Mouse (Mus musculus): ENCODE results near the gene Ctrl. TPM values are rescaled to one million over a fixed set of nuclear protein-coding genes. Genes with fewer than 3 reads are reported as not detected.
A peak's percentile ranks its signal among the peaks of the same experiment; 100 is the strongest.
"Not testable (repeated sequence)": the region's sequence is repeated elsewhere in the genome, so short reads cannot be mapped to it uniquely, and the experiment has no call there.

Ctrl gene
- total RNA-seq (2021), result 1 to 10 TPM; 1.2 to 1.3 TPM
- long read RNA-seq, experiment 1, partial matches to known transcripts, result 1 of 1 reads
- long read RNA-seq, experiment 1, other reads (novel, unspliced or antisense), result 0 of 1 reads
- long read RNA-seq, experiment 2, result 0 reads

- DNase-seq (ENCODE audit: low spot score in 2 of 2), result no peak
Observed at GRCm38 (mm10) chr8:105933762-105934161, at the start of gene Ctrl. Gene Ctrl (minus strand): TSS chr8:105933862.

DNA sequence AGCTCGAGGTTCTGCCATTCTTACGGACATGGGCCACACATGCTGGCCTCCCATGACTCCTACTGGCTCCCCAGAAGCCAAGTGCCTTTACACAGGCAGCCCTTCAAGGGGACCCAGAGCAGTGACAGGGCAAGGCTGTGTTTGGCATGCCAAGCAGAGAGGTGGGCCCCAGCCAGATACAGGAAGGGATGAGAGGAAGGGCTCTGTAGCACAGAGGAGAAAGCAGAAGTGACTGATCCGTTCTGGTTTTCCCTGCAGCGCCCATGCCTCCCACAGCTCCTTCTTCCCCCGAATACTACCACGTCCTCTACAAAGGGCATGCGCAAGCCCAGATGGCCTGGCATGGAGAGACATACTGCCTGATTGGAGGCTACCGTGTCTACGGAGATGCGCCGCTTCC lies 49.7 kb upstream of the Ctrl start:
- DNase-seq (ENCODE audit: low spot score in 2 of 2), result not testable (repeated sequence)

DNA sequence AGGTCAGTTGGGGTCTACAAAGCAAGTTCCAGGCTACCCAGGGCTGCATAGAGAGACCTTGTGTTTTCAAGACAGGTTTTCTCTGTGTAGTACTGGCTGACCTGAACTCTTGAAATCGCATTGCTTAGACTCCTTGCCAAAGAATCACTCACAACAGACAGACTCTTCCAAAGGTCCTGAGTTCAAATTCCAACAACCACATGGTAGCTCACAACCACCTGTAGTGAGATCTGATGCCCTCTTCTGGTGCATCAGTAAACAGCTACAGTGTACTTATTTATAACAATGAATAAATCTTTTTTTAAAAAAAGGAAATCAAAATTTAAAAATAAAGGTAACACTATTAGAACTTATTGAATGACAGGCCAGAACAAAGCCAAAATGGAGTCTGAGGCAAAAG lies 47.5 kb upstream of the Ctrl start:
- DNase-seq (ENCODE audit: low spot score in 2 of 2), result no peak

DNA sequence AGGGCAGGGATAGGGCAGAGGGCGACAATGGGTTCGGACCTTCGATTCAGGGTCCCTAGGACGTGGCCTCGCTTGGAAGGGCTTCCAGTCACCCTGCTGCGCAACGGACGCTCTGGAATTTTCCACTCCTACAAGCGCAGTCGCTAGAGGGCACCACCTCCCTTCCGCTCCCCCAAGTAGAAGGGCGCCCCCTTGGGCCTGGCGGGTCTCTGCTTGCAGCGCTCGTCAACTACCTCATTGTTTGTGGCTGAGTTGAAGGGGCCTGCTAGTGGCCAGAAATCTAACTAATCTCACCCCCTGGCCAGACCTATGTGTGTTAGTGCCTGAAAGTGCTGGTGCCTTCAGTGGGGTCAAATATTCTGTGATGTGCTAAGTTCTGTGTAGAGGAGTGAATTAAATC lies 45.7 kb upstream of the Ctrl start, which contains the start of gene Dpep3:
Gene Dpep3 (minus strand): TSS at position 105 of the 400 bp plus-strand sequence.
- no peak for DNase-seq (ENCODE audit: low spot score in 2 of 2)

DNA sequence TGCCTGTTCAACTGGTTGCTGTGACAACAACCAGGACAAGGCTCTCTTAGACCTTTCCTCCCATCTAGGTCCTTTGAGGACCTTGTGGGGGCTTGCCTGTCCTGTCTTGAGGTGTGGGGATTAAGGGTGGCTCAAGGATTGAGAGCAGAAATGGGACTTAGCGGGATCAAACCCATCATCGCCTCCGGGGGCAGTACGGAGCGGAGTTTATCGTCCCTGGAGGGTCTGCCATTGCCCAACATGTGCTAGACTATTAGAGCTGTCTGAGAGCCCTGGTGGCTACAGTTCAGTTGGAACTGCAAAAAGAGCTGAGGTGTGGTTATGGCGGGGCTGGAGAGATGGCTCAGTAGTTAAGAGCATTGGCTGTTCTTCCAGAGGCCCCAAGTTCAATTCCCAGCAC lies 41.7 kb upstream of the Ctrl start:
- no peak for DNase-seq (ENCODE audit: low spot score in 2 of 2)

DNA sequence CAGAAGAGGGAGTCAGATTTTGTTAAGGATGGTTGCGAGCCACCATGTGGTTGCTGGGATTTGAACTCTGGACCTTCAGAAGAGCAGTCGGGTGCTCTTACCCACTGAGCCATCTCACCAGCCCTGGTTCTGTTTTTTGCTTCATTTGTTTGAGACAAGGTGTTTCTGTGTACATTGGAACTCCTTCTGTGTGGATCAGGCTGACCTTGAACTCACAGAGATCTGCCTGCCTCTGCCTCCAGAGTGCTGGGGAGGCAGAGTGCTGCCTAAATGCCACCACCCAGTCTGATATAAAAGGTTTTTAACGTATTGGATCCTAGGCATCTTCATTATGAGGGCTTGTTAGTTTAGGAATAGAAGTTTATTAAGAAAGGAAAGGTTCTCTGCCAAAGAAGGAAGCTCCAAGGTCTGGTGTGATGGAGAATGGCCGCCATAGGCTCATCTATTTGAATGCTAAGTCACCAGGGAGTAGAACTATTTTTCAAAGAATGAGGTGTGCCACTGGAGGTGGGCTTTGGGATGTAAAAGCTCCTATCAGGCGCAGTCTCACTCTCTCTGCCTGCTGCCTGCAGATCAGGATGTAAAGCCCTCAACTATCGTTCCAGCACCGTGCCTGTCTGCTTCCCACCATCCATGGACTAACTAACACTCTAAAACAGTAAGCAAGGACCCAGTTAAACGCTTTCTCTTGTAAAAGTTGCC lies 37.5 kb upstream of the Ctrl start:
- no peak for DNase-seq (ENCODE audit: low spot score in 2 of 2)

GRCm38 (mm10) chr8:105969367-105969766 lies 35.7 kb upstream of the Ctrl start:
- no peak for DNase-seq (ENCODE audit: low spot score in 2 of 2)

DNA sequence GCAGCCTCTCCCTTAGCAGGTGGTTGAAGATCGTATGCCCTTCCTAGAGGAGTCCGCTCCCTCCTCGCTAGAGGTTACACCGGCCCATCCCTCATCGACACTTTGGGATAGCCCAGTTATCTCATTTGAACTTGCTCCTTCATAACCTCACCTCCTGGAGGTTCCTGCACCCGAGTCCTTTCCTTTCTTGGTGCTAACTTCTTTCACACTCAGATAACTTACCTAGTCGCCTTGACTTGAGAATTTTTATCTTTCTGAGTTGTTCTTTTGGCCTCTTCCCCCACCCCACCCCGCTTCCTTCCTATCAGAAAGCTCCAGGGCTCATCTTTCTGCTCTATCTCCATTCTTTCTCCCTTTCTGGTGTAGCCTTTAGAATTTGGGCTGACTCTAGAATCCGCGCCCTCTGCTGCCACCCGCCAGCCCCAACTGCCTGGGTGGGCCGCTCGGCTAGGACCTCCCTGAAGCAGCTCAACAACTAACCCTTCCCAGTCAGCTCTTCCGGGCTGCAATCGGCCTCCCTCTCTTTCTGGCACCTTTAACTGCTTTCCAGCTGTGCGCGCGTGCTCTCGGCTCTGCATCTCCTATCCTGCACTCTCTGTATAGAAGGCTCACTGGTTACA lies 33.1 kb upstream of the Ctrl start:
- DNase-seq (ENCODE audit: low spot score in 2 of 2), result no peak

GRCm38 (mm10) chr8:105965905-105966341 lies 32.3 kb upstream of the Ctrl start, which contains the start of gene Slc12a4:
Gene Slc12a4 (minus strand): TSS chr8:105966097.
- peak; percentile 40 to 52 for DNase-seq (ENCODE audit: low spot score in 2 of 2)

DNA sequence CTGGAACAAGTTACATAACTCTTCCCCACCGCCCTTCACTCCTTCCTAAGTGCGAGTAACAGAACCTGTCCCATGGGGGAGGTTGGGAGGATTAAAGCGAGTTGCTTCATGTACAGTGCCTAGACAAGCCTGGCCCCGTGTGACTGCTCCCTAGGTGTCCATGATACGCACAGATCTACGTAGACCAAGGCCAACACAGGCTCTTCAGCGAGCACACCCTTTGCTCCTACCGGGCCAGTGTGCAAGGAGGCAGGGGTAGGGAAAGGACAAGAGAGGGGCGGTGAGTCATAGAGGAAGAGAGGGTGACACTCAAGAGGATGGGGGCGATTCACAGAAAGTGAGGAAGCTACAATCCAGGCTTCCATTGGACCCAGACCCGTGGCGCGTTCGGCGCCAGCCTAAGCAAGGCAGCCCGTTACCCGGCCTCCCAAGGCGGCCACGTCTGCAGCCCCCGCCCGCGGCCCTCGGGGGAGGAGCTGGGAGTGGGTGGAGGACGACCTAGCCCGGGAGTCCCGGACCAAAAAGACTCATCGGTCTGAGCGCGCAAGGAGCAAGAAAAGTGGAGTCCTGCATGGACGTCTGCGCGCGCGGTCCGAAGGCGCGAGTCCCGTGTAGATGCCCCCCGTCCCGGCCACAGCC lies 31.7 kb upstream of the Ctrl start:
- no peak for DNase-seq (ENCODE audit: low spot score in 2 of 2)

DNA sequence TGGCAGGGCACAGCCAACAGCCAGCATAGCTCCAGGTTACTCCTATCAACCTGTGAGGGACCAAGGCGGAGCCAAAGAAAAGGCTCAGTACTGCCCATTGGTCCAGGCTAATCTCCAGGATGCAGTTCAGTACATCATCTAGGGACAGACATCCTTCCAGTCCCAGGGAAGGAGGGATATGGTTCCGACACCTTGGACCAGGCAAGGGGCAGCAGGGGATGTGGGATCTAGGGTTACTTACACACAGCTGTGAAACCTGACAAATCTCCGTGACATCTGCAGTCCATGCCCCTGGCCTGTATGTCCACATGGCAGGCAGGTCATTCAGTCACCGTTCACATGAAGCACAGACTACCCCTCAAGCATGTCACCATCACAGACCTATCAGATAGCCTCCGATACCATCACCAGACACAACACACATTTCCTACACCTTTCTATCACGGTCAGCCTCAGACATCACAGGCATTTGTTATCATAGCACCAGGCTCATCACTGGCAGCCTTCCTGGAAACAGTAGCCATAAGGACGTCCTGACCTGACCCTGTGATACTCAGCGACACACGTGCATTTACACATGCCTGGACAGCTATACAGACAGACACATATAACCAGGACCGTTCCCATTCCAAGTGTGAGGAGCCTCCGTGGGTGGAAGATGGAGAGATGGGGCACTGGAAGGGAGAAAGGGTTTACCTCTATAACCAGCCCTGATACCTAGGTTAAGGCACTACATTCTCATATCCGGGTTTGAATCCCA lies 31.0 kb upstream of the Ctrl start:
- no peak for DNase-seq (ENCODE audit: low spot score in 2 of 2)

DNA sequence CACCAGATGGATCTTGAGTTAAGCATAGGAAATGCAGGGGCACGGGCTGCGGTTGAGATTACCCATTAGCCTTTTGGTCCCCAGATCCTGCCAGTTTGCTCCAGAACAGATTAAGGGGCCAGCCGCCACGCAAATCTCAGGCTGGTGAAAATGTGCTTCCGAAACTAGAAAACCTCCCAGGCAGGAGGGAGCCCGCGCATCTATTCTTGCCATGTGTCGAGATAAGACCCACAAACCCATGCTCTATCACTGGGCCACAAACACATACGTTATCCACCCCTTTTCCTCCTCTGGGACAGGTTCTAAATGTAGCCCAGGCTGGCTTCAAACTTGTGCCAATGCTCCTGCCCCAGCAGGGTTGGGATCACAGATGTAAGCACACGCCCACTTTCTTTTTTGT lies 27.9 kb upstream of the Ctrl start:
- DNase-seq (ENCODE audit: low spot score in 2 of 2), result no peak

- no peak for DNase-seq (ENCODE audit: low spot score in 2 of 2)
Observed at GRCm38 (mm10) chr8:105961101-105961500, 27.4 kb upstream of the Ctrl start.

- no peak for DNase-seq (ENCODE audit: low spot score in 2 of 2)
Observed at GRCm38 (mm10) chr8:105959350-105959749, 25.7 kb upstream of the Ctrl start.

DNA sequence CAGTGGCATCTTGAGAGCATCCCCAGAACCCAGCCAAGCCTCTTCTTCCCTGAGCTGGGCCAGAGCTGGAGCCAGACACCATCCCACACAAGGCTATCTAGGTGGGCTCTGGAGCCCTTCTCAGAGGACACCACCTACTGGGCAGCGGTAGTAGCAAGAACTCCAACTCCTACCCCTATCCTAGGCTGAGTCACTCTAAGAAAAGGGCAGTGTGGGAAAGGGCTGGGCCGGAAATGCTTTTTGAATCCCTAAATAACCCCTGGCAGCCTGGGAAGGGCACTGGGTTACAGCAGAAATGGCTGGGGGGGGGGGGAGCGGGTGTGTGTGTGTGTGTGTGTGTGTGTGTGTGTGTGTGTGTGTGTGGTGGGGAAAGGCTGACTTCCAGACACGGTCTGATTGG lies 24.2 kb upstream of the Ctrl start:
- DNase-seq (ENCODE audit: low spot score in 2 of 2), result no peak

- no peak for DNase-seq (ENCODE audit: low spot score in 2 of 2)
Observed at GRCm38 (mm10) chr8:105956556-105956955, 22.9 kb upstream of the Ctrl start.

DNA sequence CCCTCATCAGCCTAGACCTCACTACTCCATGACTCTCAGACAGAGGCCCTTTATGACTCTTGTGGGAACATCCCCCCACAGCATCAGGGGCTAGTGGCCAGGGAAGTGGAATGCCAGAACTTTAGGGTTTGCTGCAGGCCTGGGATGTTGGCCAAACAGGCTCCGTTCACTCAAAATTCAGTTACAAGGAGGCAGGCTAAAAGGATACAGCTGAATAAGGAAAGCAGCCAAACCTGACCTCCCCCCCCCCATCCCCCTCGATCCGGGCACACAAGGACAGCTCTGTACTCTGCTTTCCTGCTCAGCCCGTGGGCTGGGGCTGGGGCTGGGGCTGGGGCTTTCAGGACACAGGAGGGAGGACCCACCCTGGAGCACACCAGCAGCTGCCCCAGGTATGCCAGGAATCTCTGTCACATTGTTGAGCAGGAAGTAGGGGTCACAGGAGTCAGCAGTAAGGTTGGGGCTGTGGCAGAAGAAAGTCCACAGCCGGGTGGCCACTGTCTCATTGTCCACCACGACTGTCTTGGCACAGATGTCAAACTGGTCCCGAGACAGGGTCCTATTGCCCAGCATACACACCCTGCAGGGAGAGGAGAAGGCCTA lies 17.5 kb upstream of the Ctrl start:
- peak; percentile 59 to 82 for DNase-seq (ENCODE audit: low spot score in 2 of 2)

DNA sequence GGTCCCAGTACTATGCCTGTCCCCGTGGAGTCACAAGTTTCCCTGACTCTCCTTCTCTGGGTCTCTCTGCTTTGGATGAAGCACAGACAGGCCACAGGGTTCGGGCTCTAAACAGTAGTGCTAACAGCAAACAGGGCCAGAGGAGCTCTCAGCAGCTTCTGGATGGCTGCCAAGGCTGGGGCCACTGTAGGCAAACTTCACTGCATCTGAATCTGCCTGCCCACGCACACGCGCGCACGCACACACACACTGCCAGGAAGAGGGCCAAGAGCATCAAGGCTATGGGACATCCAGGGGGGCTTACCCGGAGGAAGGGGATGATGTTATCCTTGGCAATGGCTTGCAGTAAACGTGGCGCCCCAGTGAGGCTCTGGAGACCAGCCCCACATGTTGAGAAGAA lies 15.7 kb upstream of the Ctrl start:
- peak; percentile 51 to 62 for DNase-seq (ENCODE audit: low spot score in 2 of 2)

DNA sequence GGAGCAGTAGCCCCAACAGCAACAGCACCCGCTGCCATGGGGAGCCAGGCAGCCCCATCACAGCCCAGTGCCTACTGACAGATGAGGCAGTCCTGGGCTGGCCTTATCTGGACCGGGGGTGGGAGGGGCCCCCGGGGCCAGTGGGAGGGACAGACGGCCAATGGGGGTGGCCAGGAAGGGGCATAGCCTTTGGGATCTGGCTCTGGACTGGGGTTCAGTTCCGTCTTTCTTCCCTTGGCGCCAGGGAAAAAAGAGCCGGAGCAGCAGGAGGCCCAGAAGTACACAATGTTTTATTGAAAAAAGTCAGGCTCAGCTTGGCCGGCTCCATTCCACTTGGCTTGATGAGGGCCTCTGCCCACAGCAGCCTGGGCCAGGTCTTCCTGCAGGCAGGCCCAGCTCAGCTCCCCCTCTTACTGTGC lies 9.7 kb upstream of the Ctrl start, which contains the start of gene Lcat:
Gene Lcat (minus strand): TSS at position 62 of the 419 bp plus-strand sequence.
- peak; percentile 50 to 76 for DNase-seq (ENCODE audit: low spot score in 2 of 2)

- no peak for DNase-seq (ENCODE audit: low spot score in 2 of 2)
Observed at GRCm38 (mm10) chr8:105942542-105942941, 8.9 kb upstream of the Ctrl start.

DNA sequence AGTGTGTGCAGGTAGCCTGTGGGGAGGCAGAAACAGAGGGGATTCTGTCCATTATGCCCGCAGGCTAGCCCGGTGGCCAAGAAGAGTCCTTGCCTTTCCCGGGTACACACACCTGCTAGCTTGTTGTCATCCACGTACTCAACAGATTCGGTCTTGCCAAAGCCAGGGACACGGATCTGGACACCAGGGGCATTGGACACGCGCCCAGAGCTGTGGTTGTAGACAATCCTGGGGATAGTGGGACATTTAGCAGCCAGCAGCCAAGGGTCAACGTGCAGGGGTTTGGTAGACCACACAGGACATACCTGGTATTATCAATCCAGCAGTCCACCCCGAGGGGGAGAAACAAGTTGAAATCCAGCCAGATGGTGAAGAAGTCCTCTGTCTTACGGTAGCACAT lies 8.4 kb upstream of the Ctrl start:
- no peak for DNase-seq (ENCODE audit: low spot score in 2 of 2)

Measured in layer of hippocampus, postnatal 14 days (tissue).